Mouse (Mus musculus) liver, embryonic 15.5 days (tissue): ENCODE results near the gene Rpl4. TPM values are rescaled to one million over a fixed set of nuclear protein-coding genes. Genes with fewer than 3 reads are reported as not detected.
"Not testable (repeated sequence)": the region's sequence is repeated elsewhere in the genome, so short reads cannot be mapped to it uniquely, and the experiment has no call there.

Experiments
- ATAC-seq: fragments of 200-750 bp; cut with Nextera tagmentation; 2 replicates; pipeline ENCODE4 v1.8.0; 2017; ENCODE audit warnings: moderate number of reproducible peaks, mild to moderate bottlenecking, moderate library complexity; ENCODE audit not compliant: insufficient read depth
- H3K27ac ChIP-seq: fragments of 300-500 bp; sonication (generic); replicated peaks from 2 replicates; pipeline ENCODE4 v1.5.1; 2015; ENCODE audit warnings: mild to moderate bottlenecking, inconsistent platforms
- H3K27me3 ChIP-seq: fragments of 300-500 bp; sonication (generic); 2 replicates; pipeline ENCODE4 v1.6.1; 2015; ENCODE audit warnings: mild to moderate bottlenecking, inconsistent platforms
- H3K36me3 ChIP-seq: fragments of 300-500 bp; sonication (generic); replicated peaks from 2 replicates; pipeline ENCODE4 v1.6.1; 2015; ENCODE audit warnings: moderate library complexity, mild to moderate bottlenecking, inconsistent platforms
- H3K4me1 ChIP-seq: fragments of 300-500 bp; sonication (generic); replicated peaks from 2 replicates; pipeline ENCODE4 v1.6.1; 2015; ENCODE audit warnings: inconsistent platforms
- H3K4me2 ChIP-seq: fragments of 300-500 bp; sonication (generic); 2 replicates; pipeline ENCODE4 v1.6.1; 2015; ENCODE audit warnings: moderate library complexity, mild to moderate bottlenecking, inconsistent platforms
- H3K4me3 ChIP-seq: fragments of 300-500 bp; sonication (generic); replicated peaks from 2 replicates; pipeline ENCODE4 v1.5.1; 2015; ENCODE audit warnings: mild to moderate bottlenecking, inconsistent platforms
- H3K9ac ChIP-seq: fragments of 300-500 bp; sonication (generic); 2 replicates; pipeline ENCODE4 v1.6.1; 2015; ENCODE audit warnings: moderate library complexity, mild to moderate bottlenecking, inconsistent platforms
- H3K9me3 ChIP-seq: fragments of 300-500 bp; sonication (generic); replicated peaks from 2 replicates; pipeline ENCODE4 v1.6.1; 2016; ENCODE audit warnings: inconsistent platforms
- WGBS: fragments of 180-500 bp; shearing (Covaris S2); methylation state at CpG from one replicate; pipeline ENCODE4 v1.1.7; 2015; ENCODE audit warnings: mixed read lengths; ENCODE audit not compliant: insufficient replicate concordance; 5-methylcytosine and 5-hydroxymethylcytosine counted together
- polyA plus RNA-seq: library from polyadenylated mRNA; unstranded; fragments of >200 nt; fragmentation: Nextera tagmentation; extraction: Ambion mirVana; gene quantifications from 2 replicates; pipeline ENCODE4 v1.2.1, GENCODE M21; 2015

The Rpl4 gene
- polyA plus RNA-seq, 1 experiment from 2014 or later = 656 TPM

- Histone ChIP-seq H3K36me3 (peaks cover 12% of the 10 kb centered on the region), H3K9me3 (no peaks in the 10 kb centered on the region), H3K9ac (no peak overlapping the region), H3K4me2 (no peak overlapping the region), H3K27me3 (no peaks in the 10 kb centered on the region), H3K4me1 (peaks cover 11% of the 10 kb centered on the region; the same call in 1 of the 2 replicates), H3K4me3 (no peak overlapping the region), H3K27ac (no peak overlapping the region)
- no peak for ATAC-seq
- WGBS = 82% methylated on average over 5 of the region's 5 CpGs
Observed at GRCm38 (mm10) chr9:64198068-64198762, 25.0 kb downstream of the Rpl4 start.

GRCm38 (mm10) chr9:64198763-64199418 lies 25.7 kb downstream of the Rpl4 start:
- not testable (repeated sequence) for ATAC-seq, H3K27me3 ChIP-seq, H3K36me3 ChIP-seq, H3K9me3 ChIP-seq, H3K9ac ChIP-seq, H3K4me3 ChIP-seq, H3K4me2 ChIP-seq, H3K27ac ChIP-seq
- peaks cover 11% of the 10 kb centered on the region; the same call in 1 of the 2 replicates for H3K4me1 ChIP-seq
- WGBS = 74% methylated on average over 7 of the region's 7 CpGs

GRCm38 (mm10) chr9:64199897-64200296 lies 26.7 kb downstream of the Rpl4 start:
- H3K27ac ChIP-seq = no peak overlapping the region
- no peak overlapping the region for H3K9ac ChIP-seq
- H3K4me1 ChIP-seq = peaks cover 11% of the 10 kb centered on the region; the same call in 1 of the 2 replicates
- H3K4me2 ChIP-seq = no peak overlapping the region
- peaks cover 9% of the 10 kb centered on the region; the same call in 1 of the 2 replicates for H3K36me3 ChIP-seq
- H3K4me3 ChIP-seq = no peak overlapping the region
- no peak for ATAC-seq
- 40% methylated on average over 2 of the region's 2 CpGs for WGBS
- no peaks in the 10 kb centered on the region for H3K27me3 ChIP-seq
- no peaks in the 10 kb centered on the region for H3K9me3 ChIP-seq

- Histone ChIP-seq H3K27ac (0 out of 2 replicates have a peak overlapping the region, but pooled peaks have one; percentile 3), H3K36me3 (peaks cover 13% of the 10 kb centered on the region; the same call in 1 of the 2 replicates), H3K4me2 (no peak overlapping the region), H3K9me3 (no peaks in the 10 kb centered on the region), H3K4me3 (no peak overlapping the region), H3K27me3 (no peaks in the 10 kb centered on the region), H3K9ac (no peak overlapping the region), H3K4me1 (peaks cover 11% of the 10 kb centered on the region; the same call in 1 of the 2 replicates)
- ATAC-seq = no peak
Observed at GRCm38 (mm10) chr9:64202331-64202730, 29.2 kb downstream of the Rpl4 start.

- no peaks in the 10 kb centered on the region for H3K27me3 ChIP-seq
- H3K4me2 ChIP-seq = no peak overlapping the region
- peaks cover 13% of the 10 kb centered on the region; the same call in 1 of the 2 replicates for H3K36me3 ChIP-seq
- no peak for ATAC-seq
- peaks cover 11% of the 10 kb centered on the region; the same call in 1 of the 2 replicates for H3K4me1 ChIP-seq
- no peak overlapping the region for H3K4me3 ChIP-seq
- H3K9me3 ChIP-seq = no peaks in the 10 kb centered on the region
- H3K27ac ChIP-seq = 0 out of 2 replicates have a peak overlapping the region, but pooled peaks have one; percentile 3
- H3K9ac ChIP-seq = no peak overlapping the region
Observed at GRCm38 (mm10) chr9:64202866-64203265, 29.7 kb downstream of the Rpl4 start.

GRCm38 (mm10) chr9:64207509-64208084 lies 34.4 kb downstream of the Rpl4 start:
- no peak for ATAC-seq
- Histone ChIP-seq H3K27ac (no peak overlapping the region), H3K27me3 (no peaks in the 10 kb centered on the region), H3K36me3 (peaks cover 29% of the 10 kb centered on the region), H3K9ac (no peak overlapping the region), H3K4me3 (no peak overlapping the region), H3K9me3 (no peaks in the 10 kb centered on the region), H3K4me1 (0 out of 2 replicates have a peak, but pooled peaks cover 3% of the 10 kb centered on the region), H3K4me2 (no peak overlapping the region)
- 80% methylated on average over 3 of the region's 3 CpGs for WGBS

- H3K4me3 ChIP-seq = no peak overlapping the region
- H3K27me3 ChIP-seq = no peaks in the 10 kb centered on the region
- H3K27ac ChIP-seq = no peak overlapping the region
- 0 out of 2 replicates have a peak, but pooled peaks cover 3% of the 10 kb centered on the region for H3K4me1 ChIP-seq
- no peaks in the 10 kb centered on the region for H3K9me3 ChIP-seq
- no peak overlapping the region for H3K4me2 ChIP-seq
- H3K36me3 ChIP-seq = 0 out of 2 replicates have a peak, but pooled peaks cover 17% of the 10 kb centered on the region
- no peak overlapping the region for H3K9ac ChIP-seq
- ATAC-seq = no peak
- 78% methylated on average over 17 of the region's 17 CpGs for WGBS
Observed at GRCm38 (mm10) chr9:64214452-64214851, 41.3 kb downstream of the Rpl4 start.

- Histone ChIP-seq H3K4me1 (0 out of 2 replicates have a peak, but pooled peaks cover 7% of the 10 kb centered on the region), H3K9ac (no peak overlapping the region), H3K36me3 (0 out of 2 replicates have a peak, but pooled peaks cover 14% of the 10 kb centered on the region), H3K27ac (no peak overlapping the region), H3K9me3 (no peaks in the 10 kb centered on the region), H3K27me3 (no peaks in the 10 kb centered on the region), H3K4me3 (no peak overlapping the region), H3K4me2 (no peak overlapping the region)
- no peak for ATAC-seq
- 19% methylated on average over 4 of the region's 4 CpGs for WGBS
Observed at GRCm38 (mm10) chr9:64216090-64216489, 42.9 kb downstream of the Rpl4 start.

GRCm38 (mm10) chr9:64216641-64217040 lies 43.5 kb downstream of the Rpl4 start:
- no peak overlapping the region for H3K27ac ChIP-seq

GRCm38 (mm10) chr9:64217887-64218286 lies 44.7 kb downstream of the Rpl4 start:
- no peak overlapping the region for H3K9ac ChIP-seq
- no peak overlapping the region for H3K4me2 ChIP-seq
- no peaks in the 10 kb centered on the region for H3K27me3 ChIP-seq
- H3K4me3 ChIP-seq = no peak overlapping the region
- no peak for ATAC-seq
- 0 out of 2 replicates have a peak, but pooled peaks cover 16% of the 10 kb centered on the region for H3K4me1 ChIP-seq
- no peaks in the 10 kb centered on the region for H3K36me3 ChIP-seq
- no peaks in the 10 kb centered on the region for H3K9me3 ChIP-seq
- H3K27ac ChIP-seq = no peak overlapping the region

More at GRCm38 (mm10) chr9:64216641-64217040, 43.5 kb downstream of the Rpl4 start:
- no peaks in the 10 kb centered on the region for H3K9me3 ChIP-seq
- 0 out of 2 replicates have a peak, but pooled peaks cover 8% of the 10 kb centered on the region for H3K4me1 ChIP-seq
- H3K4me2 ChIP-seq = no peak overlapping the region
- H3K9ac ChIP-seq = no peak overlapping the region
- no peak for ATAC-seq
- no peaks in the 10 kb centered on the region for H3K27me3 ChIP-seq
- H3K36me3 ChIP-seq = 0 out of 2 replicates have a peak, but pooled peaks cover 9% of the 10 kb centered on the region
- no peak overlapping the region for H3K4me3 ChIP-seq
- 83% methylated on average over 2 of the region's 2 CpGs for WGBS

- no peak overlapping the region for H3K4me3 ChIP-seq
- no peaks in the 10 kb centered on the region for H3K9me3 ChIP-seq
- no peak overlapping the region for H3K4me2 ChIP-seq
- H3K36me3 ChIP-seq = no peaks in the 10 kb centered on the region
- ATAC-seq = no peak
- 0 out of 2 replicates have a peak, but pooled peaks cover 16% of the 10 kb centered on the region for H3K4me1 ChIP-seq
- no peaks in the 10 kb centered on the region for H3K27me3 ChIP-seq
- H3K9ac ChIP-seq = no peak overlapping the region
- H3K27ac ChIP-seq = no peak overlapping the region
- 75% methylated on average over 1 of the region's 1 CpGs for WGBS
Observed at GRCm38 (mm10) chr9:64219305-64219704, 46.1 kb downstream of the Rpl4 start.
